Mouse (Mus musculus) brain, adult 2 months (tissue): Measurements from ENCODE around the gene Vmn1r68.

Source experiments
- DNase-seq: peaks from one replicate; pipeline ENCODE4 v3.0.0; 2011; ENCODE audit warnings: low read depth, low spot score

Vmn1r68 gene

GRCm38 (mm10) chr7:10558385-10558784, at the start of gene Vmn1r68:
Vmn1r68 (minus strand) TSS chr7:10558485.
- DNase-seq, result no peak

GRCm38 (mm10) chr7:10495578-10495977, 62.7 kb downstream of the Vmn1r68 start:
- DNase-seq, result no peak

- peak; percentile 96 for DNase-seq
Observed at GRCm38 (mm10) chr7:10494786-10495521, 63.3 kb downstream of the Vmn1r68 start, which contains the start of gene Zik1. Zik1 (minus strand) TSS chr7:10495394.

GRCm38 (mm10) chr7:10480588-10481233, 77.6 kb downstream of the Vmn1r68 start:
- peak; percentile 90 for DNase-seq

GRCm38 (mm10) chr7:10479813-10480212, 78.5 kb downstream of the Vmn1r68 start:
- DNase-seq, result no peak

GRCm38 (mm10) chr7:10458166-10458565, 100.1 kb downstream of the Vmn1r68 start:
- peak; percentile 72 for DNase-seq
